Mouse (Mus musculus) kidney, embryonic 14.5 days (tissue): ENCODE results near the gene Prr18. TPM values are rescaled to one million over a fixed set of nuclear protein-coding genes. Genes with fewer than 3 reads are reported as not detected.
"Not testable (repeated sequence)": the region's sequence is repeated elsewhere in the genome, so short reads cannot be mapped to it uniquely, and the experiment has no call there.

Experiments used
- ATAC-seq: fragments of 200-750 bp; cut with Nextera tagmentation; 2 replicates; pipeline ENCODE4 v1.8.0; 2017; ENCODE audit warnings: moderate number of reproducible peaks, mild to moderate bottlenecking, moderate TSS enrichment, moderate library complexity; ENCODE audit not compliant: low FRiP score, low TSS enrichment
- H3K27ac ChIP-seq: fragments of 300-500 bp; sonication (generic); 2 replicates; pipeline ENCODE4 v1.5.1; 2014; ENCODE audit warnings: low read depth, mild to moderate bottlenecking, low read length, moderate library complexity, mixed read lengths
- H3K27me3 ChIP-seq: fragments of 300-500 bp; sonication (generic); 2 replicates; pipeline ENCODE4 v1.6.1; 2014; ENCODE audit warnings: mild to moderate bottlenecking, low read length; ENCODE audit not compliant: control insufficient read depth, insufficient read depth
- H3K36me3 ChIP-seq: fragments of 300-500 bp; sonication (generic); 2 replicates; pipeline ENCODE4 v1.6.1; 2014; ENCODE audit warnings: low read length, mixed read lengths; ENCODE audit not compliant: control insufficient read depth, insufficient read depth
- H3K4me1 ChIP-seq: fragments of 300-500 bp; sonication (generic); 2 replicates; pipeline ENCODE4 v1.6.1; 2014; ENCODE audit warnings: low read length, mixed read lengths; ENCODE audit not compliant: control insufficient read depth, insufficient read depth
- H3K4me2 ChIP-seq: fragments of 300-500 bp; sonication (generic); replicated peaks from 2 replicates; pipeline ENCODE4 v1.6.1; 2014; ENCODE audit warnings: low read depth, mild to moderate bottlenecking, low read length
- H3K4me3 ChIP-seq: fragments of 300-500 bp; sonication (generic); 2 replicates; pipeline ENCODE4 v1.5.1; 2014; ENCODE audit warnings: mild to moderate bottlenecking, low read length
- H3K9ac ChIP-seq: fragments of 300-500 bp; sonication (generic); 2 replicates; pipeline ENCODE4 v1.6.1; 2014; ENCODE audit warnings: low read depth, mild to moderate bottlenecking, low read length, moderate library complexity
- H3K9me3 ChIP-seq: fragments of 300-500 bp; sonication (generic); 2 replicates; pipeline ENCODE4 v1.6.1; 2016; ENCODE audit warnings: low read length; ENCODE audit not compliant: control insufficient read depth
- WGBS: fragments of 180-500 bp; shearing (Covaris S2); extraction: QIAGEN DNeasy Blood & Tissue Kit; methylation state at CpG from one replicate; pipeline ENCODE4 v1.1.7; 2014; 5-methylcytosine and 5-hydroxymethylcytosine counted together
- polyA plus RNA-seq: library from polyadenylated mRNA; unstranded; fragments of >200 nt; fragmentation: Nextera tagmentation; extraction: Ambion mirVana; gene quantifications from 2 replicates; pipeline ENCODE4 v1.2.1, GENCODE M21; 2014

Prr18 gene
- polyA plus RNA-seq, 1 experiment from 2014 or later = 0.43 TPM

- H3K4me3 ChIP-seq = no peak overlapping the region
- no peak overlapping the region for H3K27ac ChIP-seq
- H3K4me2 ChIP-seq = no peak overlapping the region
- WGBS = 84% methylated on average over 7 of the region's 7 CpGs
- no peaks in the 10 kb centered on the region; the same call in 1 of the 2 replicates for H3K36me3 ChIP-seq
- no peaks in the 10 kb centered on the region for H3K27me3 ChIP-seq
- no peak overlapping the region for H3K9ac ChIP-seq
- H3K4me1 ChIP-seq = no peaks in the 10 kb centered on the region
- no peaks in the 10 kb centered on the region for H3K9me3 ChIP-seq
- ATAC-seq = no peak
These were observed 34.4 kb upstream of the Prr18 start for GRCm38 (mm10) chr17:8302772-8303438.

- Histone ChIP-seq H3K4me1 (no peaks in the 10 kb centered on the region), H3K9me3 (no peaks in the 10 kb centered on the region), H3K4me2 (no peak overlapping the region), H3K9ac (no peak overlapping the region), H3K27ac (no peak overlapping the region), H3K4me3 (no peak overlapping the region), H3K36me3 (no peaks in the 10 kb centered on the region), H3K27me3 (no peaks in the 10 kb centered on the region)
- ATAC-seq = no peak
- 79% methylated on average over 5 of the region's 5 CpGs for WGBS
These were observed 33.6 kb upstream of the Prr18 start for GRCm38 (mm10) chr17:8303671-8304070.

GRCm38 (mm10) chr17:8305801-8306200 lies 31.5 kb upstream of the Prr18 start:
- H3K9ac ChIP-seq = no peak overlapping the region
- 22% methylated on average over 3 of the region's 3 CpGs for WGBS
- H3K36me3 ChIP-seq = no peaks in the 10 kb centered on the region
- no peak overlapping the region for H3K27ac ChIP-seq
- no peak overlapping the region for H3K4me2 ChIP-seq
- no peak overlapping the region for H3K4me3 ChIP-seq
- no peaks in the 10 kb centered on the region for H3K27me3 ChIP-seq
- no peak for ATAC-seq
- no peaks in the 10 kb centered on the region for H3K4me1 ChIP-seq
- H3K9me3 ChIP-seq = no peaks in the 10 kb centered on the region

GRCm38 (mm10) chr17:8310838-8311614 lies 26.2 kb upstream of the Prr18 start, which contains the start of gene Sft2d1:
Sft2d1 (plus strand) TSS chr17:8311102.
- Histone ChIP-seq H3K4me1 (peaks cover 13% of the 10 kb centered on the region), H3K9ac (peak within 1 kb of the TSS; percentile 81), H3K36me3 (no peaks in the 10 kb centered on the region), H3K4me2 (peak within 1 kb of the TSS; percentile 47), H3K27me3 (no peaks in the 10 kb centered on the region), H3K27ac (peak within 1 kb of the TSS; percentile 30; the same call in 1 of the 2 replicates), H3K4me3 (peak within 1 kb of the TSS; percentile 80), H3K9me3 (no peaks in the 10 kb centered on the region)
- ATAC-seq = peak; percentile 95
- WGBS = under 1% methylated on average over 46 of the region's 54 CpGs

GRCm38 (mm10) chr17:8311751-8312150 lies 25.5 kb upstream of the Prr18 start:
- H3K36me3 ChIP-seq = no peaks in the 10 kb centered on the region
- H3K9ac ChIP-seq = peak overlapping the region; percentile 81
- H3K4me2 ChIP-seq = peak overlapping the region; percentile 47
- peak overlapping the region; percentile 80 for H3K4me3 ChIP-seq
- H3K4me1 ChIP-seq = peaks cover 13% of the 10 kb centered on the region
- H3K9me3 ChIP-seq = no peaks in the 10 kb centered on the region
- no peak for ATAC-seq
- 52% methylated on average over 3 of the region's 3 CpGs for WGBS
- no peaks in the 10 kb centered on the region for H3K27me3 ChIP-seq
- no peak overlapping the region for H3K27ac ChIP-seq

- Histone ChIP-seq H3K9me3 (no peaks in the 10 kb centered on the region), H3K27ac (no peak overlapping the region), H3K36me3 (no peaks in the 10 kb centered on the region), H3K4me2 (no peak overlapping the region), H3K4me1 (peaks cover 13% of the 10 kb centered on the region), H3K4me3 (no peak overlapping the region), H3K9ac (no peak overlapping the region), H3K27me3 (no peaks in the 10 kb centered on the region)
- WGBS = 90% methylated on average over 3 of the region's 3 CpGs
- ATAC-seq = no peak
These were observed 23.3 kb upstream of the Prr18 start for GRCm38 (mm10) chr17:8313976-8314375.

GRCm38 (mm10) chr17:8316251-8316650 lies 21.0 kb upstream of the Prr18 start:
- H3K4me3 ChIP-seq = no peak overlapping the region
- H3K27me3 ChIP-seq = no peaks in the 10 kb centered on the region
- H3K27ac ChIP-seq = no peak overlapping the region
- H3K4me2 ChIP-seq = no peak overlapping the region
- H3K36me3 ChIP-seq = no peaks in the 10 kb centered on the region
- no peaks in the 10 kb centered on the region for H3K9me3 ChIP-seq
- H3K4me1 ChIP-seq = peaks cover 13% of the 10 kb centered on the region
- H3K9ac ChIP-seq = no peak overlapping the region
- WGBS = 87% methylated on average over 1 of the region's 1 CpGs
- no peak for ATAC-seq

- WGBS = 69% methylated on average over 10 of the region's 11 CpGs
- not testable (repeated sequence) for H3K4me1 ChIP-seq, H3K27me3 ChIP-seq, H3K4me3 ChIP-seq, H3K9ac ChIP-seq, H3K36me3 ChIP-seq, H3K9me3 ChIP-seq, H3K4me2 ChIP-seq, H3K27ac ChIP-seq
- ATAC-seq = peak; percentile 75; the same call in 1 of the 2 replicates
These were observed 10.4 kb upstream of the Prr18 start for GRCm38 (mm10) chr17:8326877-8327276.

- H3K9ac ChIP-seq = no peak overlapping the region
- H3K4me2 ChIP-seq = no peak overlapping the region
- 67% methylated on average over 7 of the region's 7 CpGs for WGBS
- H3K36me3 ChIP-seq = no peaks in the 10 kb centered on the region; the same call in 1 of the 2 replicates
- H3K9me3 ChIP-seq = no peaks in the 10 kb centered on the region
- no peak for ATAC-seq
- no peaks in the 10 kb centered on the region for H3K27me3 ChIP-seq
- no peaks in the 10 kb centered on the region for H3K4me1 ChIP-seq
- no peak overlapping the region for H3K27ac ChIP-seq
- H3K4me3 ChIP-seq = no peak overlapping the region
These were observed 8.6 kb upstream of the Prr18 start for GRCm38 (mm10) chr17:8328511-8329174.
